8 mouse cellular contexts compared by ENCODE assay signal in genomic region chr4:74013211-74014047, GRCm38 (mm10). TPM values are rescaled to one million over a fixed set of nuclear protein-coding genes. Genes with fewer than 3 reads are reported as not detected.
A peak's percentile ranks its signal among the peaks of the same experiment; 100 is the strongest.
DNase-seq lines count a peak whose midpoint lies in the region; ATAC-seq and TF ChIP-seq lines count a peak whose summit lies in the region.

Frmd3 (plus strand) TSS chr4:74013442.

- no peaks in the 10 kb centered on the region; the same call in 1 of the 2 replicates for H3K4me1 ChIP-seq in embryonic facial prominence, embryonic 12.5 days
- 0 out of 2 replicates have a peak, but pooled peaks cover 3% of the 10 kb centered on the region for H3K4me1 ChIP-seq in heart, embryonic 10.5 days
- no peaks in the 10 kb centered on the region for H3K4me1 ChIP-seq in liver, adult 2 months (ENCODE audit: control insufficient read depth, insufficient read depth, low read length)

- no peaks in the 10 kb centered on the region for H3K79me2 ChIP-seq in liver, adult 2 months (ENCODE audit: control insufficient read depth, insufficient read depth, low read length)

- H3K4me3 ChIP-seq in embryonic facial prominence, embryonic 12.5 days = peak within 1 kb of the TSS; percentile 61
- peak within 1 kb of the TSS; percentile 68 for H3K4me3 ChIP-seq in heart, embryonic 10.5 days
- H3K4me3 ChIP-seq in liver, adult 2 months (ENCODE audit: insufficient read depth, low read depth, low read length) = peak within 1 kb of the TSS; percentile 29; the same call in 1 of the 2 replicates

- no peak within 1 kb of the TSS for H3K27ac ChIP-seq in embryonic facial prominence, embryonic 12.5 days
- H3K27ac ChIP-seq in heart, embryonic 10.5 days = peak within 1 kb of the TSS; percentile 70
- H3K27ac ChIP-seq in liver, adult 2 months (replicated peaks; ENCODE audit: insufficient read depth, low read depth, low read length) = no peak within 1 kb of the TSS

- TF ChIP-seq CTCF in liver, adult 2 months (IDR thresholded peaks at IDR 0.05; ENCODE audit: low read depth, low read length) = no peak

- no peaks in the 10 kb centered on the region for H3K9me3 ChIP-seq in embryonic facial prominence, embryonic 12.5 days
- no peaks in the 10 kb centered on the region for H3K9me3 ChIP-seq in heart, embryonic 10.5 days

- DNase-seq in urinary bladder, adult 2 months (ENCODE audit: low spot score) = peak; percentile 21
- DNase-seq in urinary bladder, postnatal 10 days (ENCODE audit: low spot score) = no peak
- DNase-seq in heart, embryonic 10.5 days (ENCODE audit: low spot score) = peak; percentile 78
- peak; percentile 40 for DNase-seq in kidney, postnatal 10 days
- DNase-seq in liver, adult 2 months (ENCODE audit: extremely low read depth, low read depth, low spot score) = no peak
- DNase-seq in retina, postnatal 1 day = peak; percentile 92
- DNase-seq in thymus, postnatal 14 days = no peak

- no peak for TF ChIP-seq POLR2A in liver, adult 2 months (IDR thresholded peaks at IDR 0.05; ENCODE audit: extremely low read depth, insufficient read depth, low read length)

- H3K36me3 ChIP-seq in embryonic facial prominence, embryonic 12.5 days = no peaks in the 10 kb centered on the region
- no peaks in the 10 kb centered on the region for H3K36me3 ChIP-seq in heart, embryonic 10.5 days
- H3K36me3 ChIP-seq in liver, adult 2 months (ENCODE audit: control insufficient read depth, insufficient read depth, low read length) = no peaks in the 10 kb centered on the region

- peaks cover 15% of the 10 kb centered on the region for H3K27me3 ChIP-seq in embryonic facial prominence, embryonic 12.5 days
- H3K27me3 ChIP-seq in heart, embryonic 10.5 days (ENCODE audit: insufficient read depth, poor library complexity, severe bottlenecking) = peaks cover 12% of the 10 kb centered on the region; the same call in 1 of the 2 replicates
- H3K27me3 ChIP-seq in liver, adult 2 months (ENCODE audit: control insufficient read depth, insufficient read depth, low read length) = 0 out of 2 replicates have a peak, but pooled peaks cover 4% of the 10 kb centered on the region

- peak within 1 kb of the TSS; percentile 89 for H3K4me2 ChIP-seq in embryonic facial prominence, embryonic 12.5 days (replicated peaks)

- peak; percentile 95 for ATAC-seq in embryonic facial prominence, embryonic 12.5 days (ENCODE audit: insufficient number of reproducible peaks, insufficient read depth, low FRiP score, low TSS enrichment)

- peak within 1 kb of the TSS; percentile 54 for H3K9ac ChIP-seq in embryonic facial prominence, embryonic 12.5 days
- H3K9ac ChIP-seq in liver, adult 2 months (ENCODE audit: low read depth, low read length) = no peak within 1 kb of the TSS

- WGBS in embryonic facial prominence, embryonic 12.5 days = under 1% methylated on average over 56 of the region's 56 CpGs
- WGBS in heart, embryonic 10.5 days = under 1% methylated on average over 55 of the region's 56 CpGs
- WGBS in liver, adult 2 months = 1% methylated on average over 56 of the region's 56 CpGs

RNA-seq across cellular contexts. Expression of gene Frmd3, which starts in this region (rescaled TPM):
- polyA plus RNA-seq in urinary bladder, adult 2 months (2012; rRNA removed) = 0.19 and 0.24 TPM in 2 replicates
- polyA plus RNA-seq in embryonic facial prominence, embryonic 12.5 days (2016; fragmentation: Nextera tagmentation; extraction: Ambion mirVana) = 5.6 and 6.1 TPM in 2 replicates
- 0.51 and 0.58 TPM in 2 replicates for polyA plus RNA-seq in heart, embryonic 10.5 days (2016; fragmentation: Nextera tagmentation; extraction: Ambion mirVana)
- not detected in 2 replicates for total RNA-seq in liver, adult 2 months (2014; rRNA removed)
- polyA plus RNA-seq in liver, adult 2 months (2012; rRNA removed) = not detected in 2 replicates

Comparison
In these comparisons a context has a peak if more than half of its experiments do, and no peak if none do; other contexts are left out.
1. Peak in DNase-seq in urinary bladder, adult 2 months; RNA of the gene not detected or under 1 TPM.
2. Peak in DNase-seq, H3K4me3 ChIP-seq and H3K27ac ChIP-seq in heart, embryonic 10.5 days; RNA of the gene not detected or under 1 TPM.
3. DNase-seq: peak in kidney, postnatal 10 days (single experiment) and retina, postnatal 1 day (single experiment); none in urinary bladder, postnatal 10 days (single experiment), liver, adult 2 months (single experiment) and thymus, postnatal 14 days (single experiment).
4. Peak in every context shown above with its lines, with median percentiles within 50 percentile points of each other: H3K4me3 ChIP-seq.